Mouse (Mus musculus) heart, adult 2 months (tissue): ENCODE measurements around the gene Mysm1.

Experiments
- CTCF ChIP-seq: fragments of 200-600 bp; IDR thresholded peaks from 2 replicates; pipeline ENCODE4 v1.8.1; 2022; ENCODE audit warnings: antibody characterized with exemption, mild to moderate bottlenecking, moderate library complexity
- EP300 ChIP-seq: fragments of 200-500 bp; IDR thresholded peaks from 2 replicates; pipeline ENCODE4 v1.6.1; 2011; ENCODE audit warnings: low read depth, low read length, control low read depth; ENCODE audit not compliant: insufficient read depth
- POLR2A ChIP-seq: fragments of 200-500 bp; IDR thresholded peaks from 2 replicates; pipeline ENCODE4 v1.6.1; 2011; ENCODE audit warnings: mild to moderate bottlenecking, low read depth, low read length, control low read depth; ENCODE audit not compliant: insufficient read depth

DNA sequence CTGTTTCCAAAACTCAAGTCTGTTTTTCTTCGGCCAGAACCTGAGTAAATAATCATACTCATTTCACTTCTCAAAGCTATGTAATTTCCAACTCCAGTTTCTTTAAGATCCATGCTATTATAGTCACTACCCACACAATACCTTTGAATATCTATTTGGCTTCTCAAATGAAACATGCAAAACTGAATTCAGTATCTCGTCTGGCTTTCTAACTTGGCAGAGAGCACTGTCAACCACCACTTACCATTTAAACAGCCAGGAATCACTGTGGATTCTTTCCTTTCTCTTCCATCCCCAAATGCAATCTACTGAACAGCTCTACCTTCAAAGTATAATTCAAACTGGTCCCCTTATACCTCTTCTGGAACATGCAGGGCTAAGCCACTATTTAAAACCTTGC is 5.6 kb downstream of the Mysm1 start:
- TF ChIP-seq CTCF (no peak), EP300 (no peak), POLR2A (no peak)
